Mouse (Mus musculus): ENCODE measurements around the gene Arhgef25.
A peak's percentile ranks its signal among the peaks of the same experiment; 100 is the strongest.

The Arhgef25 gene

GRCm38 (mm10) chr10:127189651-127190381, at the start of gene Arhgef25:
Gene Arhgef25 (minus strand): TSS chr10:127190083.
- peak; percentile 48 for DNase-seq

GRCm38 (mm10) chr10:127238241-127238824, 48.5 kb upstream of the Arhgef25 start:
- DNase-seq = no peak

GRCm38 (mm10) chr10:127236541-127236940, 46.7 kb upstream of the Arhgef25 start:
- DNase-seq = no peak

- DNase-seq = peak; percentile 70
Measured at GRCm38 (mm10) chr10:127233141-127233540, 43.3 kb upstream of the Arhgef25 start.

GRCm38 (mm10) chr10:127231741-127232140, 41.9 kb upstream of the Arhgef25 start:
- DNase-seq = no peak

GRCm38 (mm10) chr10:127230693-127231092, 40.8 kb upstream of the Arhgef25 start:
- peak; percentile 23 for DNase-seq

GRCm38 (mm10) chr10:127228897-127229296, 39.0 kb upstream of the Arhgef25 start:
- DNase-seq = no peak

GRCm38 (mm10) chr10:127227163-127227562, 37.3 kb upstream of the Arhgef25 start:
- DNase-seq = no peak

GRCm38 (mm10) chr10:127226318-127226895, 36.5 kb upstream of the Arhgef25 start:
- DNase-seq = no peak

GRCm38 (mm10) chr10:127225732-127226131, 35.8 kb upstream of the Arhgef25 start:
- peak; percentile 32 for DNase-seq

- DNase-seq = no peak
Measured at GRCm38 (mm10) chr10:127225213-127225612, 35.3 kb upstream of the Arhgef25 start.

GRCm38 (mm10) chr10:127218339-127218738, 28.5 kb upstream of the Arhgef25 start:
- DNase-seq = no peak

- no peak for DNase-seq
Measured at GRCm38 (mm10) chr10:127217177-127217576, 27.3 kb upstream of the Arhgef25 start.

- DNase-seq = no peak
Measured at GRCm38 (mm10) chr10:127216456-127216855, 26.6 kb upstream of the Arhgef25 start.

- no peak for DNase-seq
Measured at GRCm38 (mm10) chr10:127214422-127214803, 24.5 kb upstream of the Arhgef25 start.

GRCm38 (mm10) chr10:127213704-127214421, 24.0 kb upstream of the Arhgef25 start:
- DNase-seq = no peak

- no peak for DNase-seq
Measured at GRCm38 (mm10) chr10:127213272-127213671, 23.4 kb upstream of the Arhgef25 start.

GRCm38 (mm10) chr10:127211414-127211854, 21.6 kb upstream of the Arhgef25 start, which contains the start of gene Pip4k2c:
Gene Pip4k2c (minus strand): TSS chr10:127211585.
- peak; percentile 95 for DNase-seq

- DNase-seq = no peak
Measured at GRCm38 (mm10) chr10:127210961-127211405, 21.1 kb upstream of the Arhgef25 start.

- DNase-seq = no peak
Measured at GRCm38 (mm10) chr10:127209928-127210570, 20.2 kb upstream of the Arhgef25 start.

- DNase-seq = no peak
Measured at GRCm38 (mm10) chr10:127208921-127209320, 19.0 kb upstream of the Arhgef25 start.

GRCm38 (mm10) chr10:127205373-127205772, 15.5 kb upstream of the Arhgef25 start:
- DNase-seq = no peak

GRCm38 (mm10) chr10:127204589-127204988, 14.7 kb upstream of the Arhgef25 start:
- no peak for DNase-seq

Data from thymus, postnatal 4 days (tissue).